14 mouse cellular contexts compared by ENCODE assay signal in genomic region chr11:58350628-58351027, GRCm38 (mm10). TPM values are rescaled to one million over a fixed set of nuclear protein-coding genes. Genes with fewer than 3 reads are reported as not detected.
DNase-seq lines count a peak whose midpoint lies in the region; ATAC-seq and TF ChIP-seq lines count a peak whose summit lies in the region.
"Had no signal": no experiment of that assay in that cellular context is flagged by ENCODE, and none has a peak within 500 bp of the region (broad histone marks: within the 10 kb centered on the region; RNA-seq: fewer than 3 reads in every experiment).

No protein-coding gene starts in this region.

- no peak overlapping the region for H3K4me3 ChIP-seq in forebrain, postnatal 0 days (ENCODE audit: low read depth, low read length)
- no peak overlapping the region for H3K4me3 ChIP-seq in forebrain, embryonic 14.5 days (ENCODE audit: low read depth, low read length)
- no peak overlapping the region for H3K4me3 ChIP-seq in lung, postnatal 0 days (ENCODE audit: low read depth, low read length)
- no peak overlapping the region for H3K4me3 ChIP-seq in liver, embryonic 16.5 days (ENCODE audit: low read depth, low read length)
- H3K4me3 ChIP-seq: embryonic facial prominence, embryonic 15.5 days; forebrain, embryonic 15.5 days had no signal

- no peaks in the 10 kb centered on the region for H3K27me3 ChIP-seq in forebrain, postnatal 0 days (ENCODE audit: insufficient read depth, low read length)
- no peaks in the 10 kb centered on the region for H3K27me3 ChIP-seq in forebrain, embryonic 14.5 days (replicated peaks; ENCODE audit: control insufficient read depth, insufficient read depth, low read length)
- H3K27me3 ChIP-seq in lung, postnatal 0 days (replicated peaks; ENCODE audit: insufficient read depth, low read length), result no peaks in the 10 kb centered on the region
- no peaks in the 10 kb centered on the region for H3K27me3 ChIP-seq in liver, embryonic 16.5 days (ENCODE audit: control insufficient read depth, insufficient read depth, low read depth, low read length)
- H3K27me3 ChIP-seq: embryonic facial prominence, embryonic 15.5 days; forebrain, embryonic 15.5 days had no signal

- no peak for TF ChIP-seq EP300 in lung, postnatal 0 days (IDR thresholded peaks at IDR 0.05)

- no peak overlapping the region for H3K9ac ChIP-seq in forebrain, postnatal 0 days
- H3K9ac ChIP-seq in forebrain, embryonic 14.5 days (ENCODE audit: low read length), result no peak overlapping the region
- H3K9ac ChIP-seq in lung, postnatal 0 days (replicated peaks; ENCODE audit: low read depth), result no peak overlapping the region
- H3K9ac ChIP-seq in liver, embryonic 16.5 days (ENCODE audit: low read depth, low read length), result no peak overlapping the region
- H3K9ac ChIP-seq: embryonic facial prominence, embryonic 15.5 days; forebrain, embryonic 15.5 days had no signal

- no peaks in the 10 kb centered on the region for H3K9me3 ChIP-seq in forebrain, postnatal 0 days (ENCODE audit: low read length)
- no peaks in the 10 kb centered on the region for H3K9me3 ChIP-seq in forebrain, embryonic 14.5 days (replicated peaks; ENCODE audit: control insufficient read depth, low read length)
- H3K9me3 ChIP-seq in lung, postnatal 0 days (ENCODE audit: low read length), result no peaks in the 10 kb centered on the region
- no peaks in the 10 kb centered on the region for H3K9me3 ChIP-seq in liver, embryonic 16.5 days (replicated peaks; ENCODE audit: control insufficient read depth, low read length)
- H3K9me3 ChIP-seq: embryonic facial prominence, embryonic 15.5 days; forebrain, embryonic 15.5 days had no signal

- WGBS in forebrain, postnatal 0 days, result 78% methylated on average over 4 of the region's 4 CpGs
- WGBS in forebrain, embryonic 14.5 days, result 67% methylated on average over 4 of the region's 4 CpGs
- WGBS in lung, postnatal 0 days, result 66% methylated on average over 4 of the region's 4 CpGs
- WGBS in liver, embryonic 16.5 days (ENCODE audit: insufficient replicate concordance), result 74% methylated on average over 4 of the region's 4 CpGs

- H3K4me1 ChIP-seq in forebrain, postnatal 0 days (ENCODE audit: insufficient read depth), result no peaks in the 10 kb centered on the region
- H3K4me1 ChIP-seq in forebrain, embryonic 14.5 days (ENCODE audit: control insufficient read depth, insufficient read depth, low read length), result no peaks in the 10 kb centered on the region
- no peaks in the 10 kb centered on the region for H3K4me1 ChIP-seq in lung, postnatal 0 days (ENCODE audit: insufficient read depth, low read depth, low read length)
- peaks cover 46% of the 10 kb centered on the region for H3K4me1 ChIP-seq in liver, embryonic 16.5 days (ENCODE audit: control insufficient read depth, low read depth, low read length)
- H3K4me1 ChIP-seq: embryonic facial prominence, embryonic 15.5 days; forebrain, embryonic 15.5 days had no signal

- H3K4me2 ChIP-seq in forebrain, postnatal 0 days (ENCODE audit: low read depth), result no peak overlapping the region
- H3K4me2 ChIP-seq in forebrain, embryonic 14.5 days (ENCODE audit: low read length), result no peak overlapping the region
- no peak overlapping the region for H3K4me2 ChIP-seq in lung, postnatal 0 days (replicated peaks; ENCODE audit: low read depth, low read length)
- H3K4me2 ChIP-seq in liver, embryonic 16.5 days (ENCODE audit: low read depth, low read length), result no peak overlapping the region
- H3K4me2 ChIP-seq: embryonic facial prominence, embryonic 15.5 days; forebrain, embryonic 15.5 days had no signal

- no peak overlapping the region for H3K27ac ChIP-seq in forebrain, postnatal 0 days (ENCODE audit: low read depth, low read length)
- H3K27ac ChIP-seq in forebrain, embryonic 14.5 days (ENCODE audit: low read depth, low read length), result no peak overlapping the region
- H3K27ac ChIP-seq in lung, postnatal 0 days (ENCODE audit: low read length), result no peak overlapping the region
- H3K27ac ChIP-seq in liver, embryonic 16.5 days (ENCODE audit: low read length), result peak overlapping the region; percentile 93
- H3K27ac ChIP-seq: embryonic facial prominence, embryonic 15.5 days; forebrain, embryonic 15.5 days had no signal

- no peak for DNase-seq in forebrain, postnatal 0 days
- no peak for DNase-seq in forebrain, embryonic 14.5 days (ENCODE audit: low spot score)
- DNase-seq in lung, postnatal 0 days (ENCODE audit: low spot score), result peak; percentile 19
- DNase-seq in lung, postnatal 14 days, result no peak
- DNase-seq in WW6 (ENCODE audit: low read depth, low spot score), result peak; percentile 45
- no peak for DNase-seq in heart, postnatal 14 days
- DNase-seq: cerebellum, postnatal 36 days; kidney, adult 11 months; left cerebral cortex, postnatal 4 days had no signal

- ATAC-seq in forebrain, postnatal 0 days, result no peak
- ATAC-seq in forebrain, embryonic 14.5 days, result no peak
- ATAC-seq in lung, postnatal 0 days, result no peak
- no peak for ATAC-seq in liver, embryonic 16.5 days (ENCODE audit: low read depth)
- ATAC-seq in monocyte, adult 5-6 weeks (replicated peaks; ENCODE audit: insufficient number of reproducible peaks, low FRiP score, low TSS enrichment, poor library complexity, severe bottlenecking), result no peak
- ATAC-seq: forebrain, embryonic 15.5 days had no signal

- peaks cover 26% of the 10 kb centered on the region for H3K36me3 ChIP-seq in forebrain, postnatal 0 days (ENCODE audit: insufficient read depth)
- peaks cover 26% of the 10 kb centered on the region for H3K36me3 ChIP-seq in forebrain, embryonic 14.5 days (ENCODE audit: control insufficient read depth, insufficient read depth, low read length)
- peaks cover 14% of the 10 kb centered on the region; the same call in 1 of the 2 replicates for H3K36me3 ChIP-seq in lung, postnatal 0 days (ENCODE audit: insufficient read depth, low read length)
- peaks cover 15% of the 10 kb centered on the region for H3K36me3 ChIP-seq in liver, embryonic 16.5 days (ENCODE audit: control insufficient read depth, insufficient read depth)

- peak; percentile 31 for TF ChIP-seq CTCF in forebrain, postnatal 0 days (IDR thresholded peaks at IDR 0.05; ENCODE audit: low read depth)
- peak; percentile 21; the same call in 1 of the 2 replicates for TF ChIP-seq CTCF in lung, postnatal 0 days (IDR thresholded peaks at IDR 0.05)

- intact Hi-C loops in heart, postnatal 14 days (cut with DNase I), result no loop called here

RNA-seq across cellular contexts. Expression of gene Sh3bp5l, which starts 20.1 kb away (rescaled TPM):
- total RNA-seq in forebrain, postnatal 0 days (2014; rRNA removed), result 43.1 and 44.3 TPM in 2 replicates
- polyA plus RNA-seq in forebrain, postnatal 0 days (2015; fragmentation: Nextera tagmentation; extraction: Ambion mirVana), result 35.8 and 44.9 TPM in 2 replicates
- polyA plus RNA-seq in forebrain, embryonic 14.5 days (2014; fragmentation: Nextera tagmentation; extraction: Ambion mirVana), result 29.5 and 43.3 TPM in 2 replicates
- polyA plus RNA-seq in lung, postnatal 0 days (2015; fragmentation: Nextera tagmentation; extraction: Ambion mirVana), result 33.7 and 38.0 TPM in 2 replicates
- 16.8 and 17.0 TPM in 2 replicates for polyA plus RNA-seq in liver, embryonic 16.5 days (2015; fragmentation: Nextera tagmentation; extraction: Ambion mirVana)
- 21.3 to 28.1 TPM (median 21.4 TPM) in 3 replicates for total RNA-seq in monocyte, adult 5-6 weeks (2017)
- 10 to 100 TPM; 45.6 to 49.5 TPM for total RNA-seq in heart, postnatal 14 days (2021)

RNA-seq across cellular contexts. Expression of gene Zfp672, which starts 20.5 kb away (rescaled TPM):
- total RNA-seq in forebrain, postnatal 0 days (2014; rRNA removed), result 41.5 and 41.7 TPM in 2 replicates
- polyA plus RNA-seq in forebrain, postnatal 0 days (2015; fragmentation: Nextera tagmentation; extraction: Ambion mirVana), result 38.8 and 41.2 TPM in 2 replicates
- 38.8 and 45.4 TPM in 2 replicates for polyA plus RNA-seq in forebrain, embryonic 14.5 days (2014; fragmentation: Nextera tagmentation; extraction: Ambion mirVana)
- 32.0 and 34.7 TPM in 2 replicates for polyA plus RNA-seq in lung, postnatal 0 days (2015; fragmentation: Nextera tagmentation; extraction: Ambion mirVana)
- 33.8 and 36.6 TPM in 2 replicates for polyA plus RNA-seq in liver, embryonic 16.5 days (2015; fragmentation: Nextera tagmentation; extraction: Ambion mirVana)
- 33.9 to 39.8 TPM (median 36.0 TPM) in 3 replicates for total RNA-seq in monocyte, adult 5-6 weeks (2017)
- total RNA-seq in heart, postnatal 14 days (2021), result 10 to 100 TPM; 48.9 to 53.1 TPM

RNA-seq across cellular contexts. Expression of gene Lypd8, which starts 28.2 kb away (rescaled TPM):
- total RNA-seq in forebrain, postnatal 0 days (2014; rRNA removed), result not detected in 2 replicates
- polyA plus RNA-seq in forebrain, postnatal 0 days (2015; fragmentation: Nextera tagmentation; extraction: Ambion mirVana), result 0.13 TPM in 1 of 2 replicates, not detected in the other
- 0.22 TPM in 1 of 2 replicates, not detected in the other for polyA plus RNA-seq in forebrain, embryonic 14.5 days (2014; fragmentation: Nextera tagmentation; extraction: Ambion mirVana)
- polyA plus RNA-seq in lung, postnatal 0 days (2015; fragmentation: Nextera tagmentation; extraction: Ambion mirVana), result not detected in 2 replicates
- 0.16 and 12.0 TPM in 2 replicates for polyA plus RNA-seq in liver, embryonic 16.5 days (2015; fragmentation: Nextera tagmentation; extraction: Ambion mirVana)
- not detected in 3 replicates for total RNA-seq in monocyte, adult 5-6 weeks (2017)
- total RNA-seq in heart, postnatal 14 days (2021), result not detected
- total RNA-seq: gastrocnemius, postnatal 4 days; left cerebral cortex, postnatal 4 days had no signal

RNA-seq across cellular contexts. Expression of gene Zfp692, which starts 43.8 kb away (rescaled TPM):
- total RNA-seq in forebrain, postnatal 0 days (2014; rRNA removed), result 25.6 and 30.0 TPM in 2 replicates
- 14.8 and 17.7 TPM in 2 replicates for polyA plus RNA-seq in forebrain, postnatal 0 days (2015; fragmentation: Nextera tagmentation; extraction: Ambion mirVana)
- polyA plus RNA-seq in forebrain, embryonic 14.5 days (2014; fragmentation: Nextera tagmentation; extraction: Ambion mirVana), result 13.1 and 14.2 TPM in 2 replicates
- polyA plus RNA-seq in lung, postnatal 0 days (2015; fragmentation: Nextera tagmentation; extraction: Ambion mirVana), result 5.6 and 7.1 TPM in 2 replicates
- 9.8 and 10.1 TPM in 2 replicates for polyA plus RNA-seq in liver, embryonic 16.5 days (2015; fragmentation: Nextera tagmentation; extraction: Ambion mirVana)
- total RNA-seq in monocyte, adult 5-6 weeks (2017), result 8.4 to 17.0 TPM (median 9.2 TPM) in 3 replicates
- total RNA-seq in heart, postnatal 14 days (2021), result 1 to 10 TPM; 3.9 to 4.7 TPM

Comparison
In these comparisons a context has a peak if more than half of its experiments do, and no peak if none do; other contexts are left out.
1. DNase-seq: peak in lung, postnatal 0 days (single experiment) and WW6 (single experiment); none in forebrain, postnatal 0 days (single experiment), forebrain, embryonic 14.5 days (single experiment), lung, postnatal 14 days (single experiment) and heart, postnatal 14 days (0 of 2).